Mouse (Mus musculus): ENCODE measurements around the gene Gm21962.
"Not testable (repeated sequence)": the region's sequence is repeated elsewhere in the genome, so short reads cannot be mapped to it uniquely, and the experiment has no call there.

The Gm21962 gene

GRCm38 (mm10) chr3:137671224-137671623 lies at the start of gene Gm21962:
Gene Gm21962 (plus strand): TSS chr3:137671524.
- in situ Hi-C loops (cut with MboI, MseI), result not testable (repeated sequence)

GRCm38 (mm10) chr3:137622091-137622490 lies 49.2 kb upstream of the Gm21962 start:
- in situ Hi-C loops (cut with MboI, MseI), result loop anchor here (10.0 kb wide), 1 partner anchor 283 kb away; no protein-coding TSS in a partner anchor

- in situ Hi-C loops (cut with MboI, MseI), result loop anchor here (10.0 kb wide), 1 partner anchor 282 kb away; no protein-coding TSS in a partner anchor
Observed at GRCm38 (mm10) chr3:137622895-137623580, 48.3 kb upstream of the Gm21962 start.

GRCm38 (mm10) chr3:137623581-137624362 lies 47.6 kb upstream of the Gm21962 start:
- in situ Hi-C loops (cut with MboI, MseI), result loop anchor here (10.0 kb wide), 1 partner anchor 281 kb away; no protein-coding TSS in a partner anchor

GRCm38 (mm10) chr3:137625054-137625453 lies 46.3 kb upstream of the Gm21962 start:
- in situ Hi-C loops (cut with MboI, MseI), result loop anchor here (10.0 kb wide), 1 partner anchor 280 kb away; no protein-coding TSS in a partner anchor

- in situ Hi-C loops (cut with MboI, MseI), result no loop called here
Observed at GRCm38 (mm10) chr3:137633726-137634125, 37.6 kb upstream of the Gm21962 start.

- in situ Hi-C loops (cut with MboI, MseI), result no loop called here
Observed at GRCm38 (mm10) chr3:137636571-137636970, 34.8 kb upstream of the Gm21962 start.

- in situ Hi-C loops (cut with MboI, MseI), result no loop called here
Observed at GRCm38 (mm10) chr3:137641238-137641637, 30.1 kb upstream of the Gm21962 start.

- in situ Hi-C loops (cut with MboI, MseI), result no loop called here
Observed at GRCm38 (mm10) chr3:137642137-137642536, 29.2 kb upstream of the Gm21962 start.

GRCm38 (mm10) chr3:137642568-137642967 lies 28.8 kb upstream of the Gm21962 start:
- in situ Hi-C loops (cut with MboI, MseI), result no loop called here

- in situ Hi-C loops (cut with MboI, MseI), result no loop called here
Observed at GRCm38 (mm10) chr3:137644081-137644480, 27.2 kb upstream of the Gm21962 start.

GRCm38 (mm10) chr3:137644947-137645346 lies 26.4 kb upstream of the Gm21962 start:
- in situ Hi-C loops (cut with MboI, MseI), result loop anchor here (5.0 kb wide), 1 partner anchor 42 kb away; no protein-coding TSS in a partner anchor

GRCm38 (mm10) chr3:137647427-137648100 lies 23.8 kb upstream of the Gm21962 start:
- in situ Hi-C loops (cut with MboI, MseI), result loop anchor here (5.0 kb wide), 1 partner anchor 40 kb away; no protein-coding TSS in a partner anchor

- in situ Hi-C loops (cut with MboI, MseI), result loop anchor here (5.0 kb wide), 1 partner anchor 38 kb away; no protein-coding TSS in a partner anchor
Observed at GRCm38 (mm10) chr3:137649112-137649511, 22.2 kb upstream of the Gm21962 start.

- in situ Hi-C loops (cut with MboI, MseI), result no loop called here
Observed at GRCm38 (mm10) chr3:137652853-137653252, 18.5 kb upstream of the Gm21962 start.

GRCm38 (mm10) chr3:137680923-137681322 lies 9.6 kb downstream of the Gm21962 start:
- in situ Hi-C loops (cut with MboI, MseI), result no loop called here

- in situ Hi-C loops (cut with MboI, MseI), result no loop called here
Observed at GRCm38 (mm10) chr3:137682911-137683806, 11.8 kb downstream of the Gm21962 start.

- in situ Hi-C loops (cut with MboI, MseI), result no loop called here
Observed at GRCm38 (mm10) chr3:137683807-137684403, 12.6 kb downstream of the Gm21962 start.

GRCm38 (mm10) chr3:137686932-137687331 lies 15.6 kb downstream of the Gm21962 start:
- in situ Hi-C loops (cut with MboI, MseI), result loop anchor here (5.0 kb wide), 1 partner anchor 40 kb away; no protein-coding TSS in a partner anchor

- in situ Hi-C loops (cut with MboI, MseI), result no loop called here
Observed at GRCm38 (mm10) chr3:137691503-137691902, 20.2 kb downstream of the Gm21962 start.
